18 mouse cellular contexts compared by ENCODE assay signal in the genomic region with DNA sequence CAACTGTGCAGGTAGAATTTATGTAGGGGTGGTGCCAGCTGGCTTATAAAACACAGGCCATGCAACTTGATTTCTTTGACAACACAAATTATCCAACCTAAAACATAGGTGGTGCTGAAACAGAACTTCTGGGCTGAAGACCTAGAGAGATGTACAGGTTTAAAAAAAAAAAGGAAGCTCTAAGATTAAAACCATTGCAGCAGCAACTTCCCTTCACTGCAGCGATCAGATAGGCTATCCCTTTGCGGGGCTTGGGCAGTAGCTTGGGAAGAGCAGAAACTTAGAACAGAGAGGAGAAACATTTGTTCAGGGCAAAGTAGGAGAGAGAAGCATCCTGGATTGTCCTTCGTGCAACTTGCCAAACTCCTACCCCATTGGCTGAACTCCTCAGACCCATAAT.
"Had no signal": no experiment of that assay in that cellular context is flagged by ENCODE, and none has a peak within 500 bp of the region (broad histone marks: within the 10 kb centered on the region; RNA-seq: fewer than 3 reads in every experiment).

No protein-coding gene starts in this region.

- H3K9me3 ChIP-seq: liver, embryonic 15.5 days; lung, embryonic 15.5 days; midbrain, embryonic 13.5 days; midbrain, embryonic 15.5 days; neural tube, embryonic 12.5 days; stomach, embryonic 15.5 days had no signal

- DNase-seq: liver, postnatal 0 days; lung, adult 2 months; lung, postnatal 14 days; lung, postnatal 36 days; right cerebral cortex, postnatal 14 days; thymus, adult 2 months; thymus, postnatal 36 days had no signal

- H3K27me3 ChIP-seq: liver, embryonic 15.5 days; lung, embryonic 15.5 days; midbrain, embryonic 13.5 days; neural tube, embryonic 12.5 days; stomach, embryonic 15.5 days had no signal

- ATAC-seq: liver, postnatal 0 days; lung, postnatal 0 days; midbrain, embryonic 13.5 days; midbrain, embryonic 15.5 days had no signal

- H3K4me2 ChIP-seq: liver, embryonic 15.5 days; lung, embryonic 15.5 days; midbrain, embryonic 11.5 days; midbrain, embryonic 13.5 days; midbrain, embryonic 15.5 days; neural tube, embryonic 12.5 days; stomach, embryonic 15.5 days had no signal

- H3K9ac ChIP-seq: liver, embryonic 15.5 days; liver, postnatal 0 days; lung, embryonic 15.5 days; midbrain, embryonic 13.5 days; midbrain, embryonic 15.5 days; neural tube, embryonic 12.5 days; stomach, embryonic 15.5 days had no signal

- H3K4me3 ChIP-seq: liver, embryonic 15.5 days; lung, embryonic 15.5 days; megakaryocyte, embryonic 14.5 days; midbrain, embryonic 13.5 days; midbrain, embryonic 15.5 days; neural tube, embryonic 12.5 days; stomach, embryonic 15.5 days had no signal

- H3K27ac ChIP-seq: liver, embryonic 15.5 days; lung, embryonic 15.5 days; macrophage; midbrain, embryonic 13.5 days; midbrain, embryonic 15.5 days; neural tube, embryonic 12.5 days; stomach, embryonic 15.5 days; stomach, postnatal 0 days had no signal

- H3K36me3 ChIP-seq: liver, embryonic 15.5 days; lung, embryonic 15.5 days; midbrain, embryonic 13.5 days; midbrain, embryonic 15.5 days; neural tube, embryonic 12.5 days; stomach, embryonic 15.5 days had no signal

- H3K4me1 ChIP-seq: liver, embryonic 15.5 days; lung, embryonic 15.5 days; neural tube, embryonic 12.5 days; stomach, embryonic 15.5 days had no signal
